Mouse (Mus musculus): ENCODE data around the gene Stat6. TPM values are rescaled to one million over a fixed set of nuclear protein-coding genes. Genes with fewer than 3 reads are reported as not detected.

Gene Stat6
- polyA plus RNA-seq, 1 experiment from 2014 or later, result 13.0 TPM

GRCm38 (mm10) chr10:127632668-127633271 is 10.0 kb upstream of the Stat6 start:
- no peak overlapping the region for H3K9ac ChIP-seq (replicated peaks)
- no peak overlapping the region for H3K4me3 ChIP-seq (ENCODE audit: low read depth, low read length)
- H3K36me3 ChIP-seq (replicated peaks; ENCODE audit: insufficient read depth, low read length), result no peaks in the 10 kb centered on the region
- H3K27ac ChIP-seq (ENCODE audit: low read depth), result peak overlapping the region; percentile 75
- DNase-seq (no peak), ATAC-seq (peak; percentile 74)
- peaks cover 23% of the 10 kb centered on the region for H3K4me1 ChIP-seq (ENCODE audit: insufficient read depth)
- no peak for TF ChIP-seq CTCF (IDR thresholded peaks at IDR 0.05; ENCODE audit: low read depth)
- TF ChIP-seq EP300 (IDR thresholded peaks at IDR 0.05; ENCODE audit: low read depth), result no peak
- H3K27me3 ChIP-seq (ENCODE audit: insufficient read depth, low read length), result no peaks in the 10 kb centered on the region
- H3K9me3 ChIP-seq (ENCODE audit: low read length), result no peaks in the 10 kb centered on the region
- 53% methylated on average over 7 of the region's 7 CpGs for WGBS (ENCODE audit: insufficient replicate concordance)
- 0 out of 2 replicates have a peak overlapping the region, but pooled peaks have one; percentile 3 for H3K4me2 ChIP-seq (ENCODE audit: low read depth, low read length)

- Histone ChIP-seq H3K27me3 (ENCODE audit: insufficient read depth, low read length) (no peaks in the 10 kb centered on the region), H3K4me1 (ENCODE audit: insufficient read depth) (peaks cover 18% of the 10 kb centered on the region), H3K9me3 (ENCODE audit: low read length) (no peaks in the 10 kb centered on the region), H3K4me2 (ENCODE audit: low read depth, low read length) (no peak overlapping the region), H3K36me3 (replicated peaks; ENCODE audit: insufficient read depth, low read length) (no peaks in the 10 kb centered on the region), H3K9ac (replicated peaks) (no peak overlapping the region), H3K27ac (ENCODE audit: low read depth) (no peak overlapping the region), H3K4me3 (ENCODE audit: low read depth, low read length) (no peak overlapping the region)
- no peak for DNase-seq
- WGBS (ENCODE audit: insufficient replicate concordance), result 62% methylated on average over 5 of the region's 5 CpGs
- no peak for TF ChIP-seq EP300 (IDR thresholded peaks at IDR 0.05; ENCODE audit: low read depth)
- TF ChIP-seq CTCF (IDR thresholded peaks at IDR 0.05; ENCODE audit: low read depth), result no peak
- no peak for ATAC-seq
These were observed 2.4 kb upstream of the Stat6 start for GRCm38 (mm10) chr10:127640421-127640820.

- peak; percentile 92 for DNase-seq
- 1% methylated on average over 19 of the region's 19 CpGs for WGBS (ENCODE audit: insufficient replicate concordance)
- peak; percentile 66 for ATAC-seq
- TF ChIP-seq EP300 (IDR thresholded peaks at IDR 0.05; ENCODE audit: low read depth), result no peak
- peak; percentile 98 for TF ChIP-seq CTCF (IDR thresholded peaks at IDR 0.05; ENCODE audit: low read depth)
- peaks cover 18% of the 10 kb centered on the region for H3K4me1 ChIP-seq (ENCODE audit: insufficient read depth)
- H3K9me3 ChIP-seq (ENCODE audit: low read length), result no peaks in the 10 kb centered on the region
- peak overlapping the region; percentile 89 for H3K4me2 ChIP-seq (ENCODE audit: low read depth, low read length)
- H3K9ac ChIP-seq (replicated peaks), result peak overlapping the region; percentile 94
- H3K27me3 ChIP-seq (ENCODE audit: insufficient read depth, low read length), result no peaks in the 10 kb centered on the region
- H3K4me3 ChIP-seq (ENCODE audit: low read depth, low read length), result peak overlapping the region; percentile 78
- H3K36me3 ChIP-seq (replicated peaks; ENCODE audit: insufficient read depth, low read length), result no peaks in the 10 kb centered on the region; the same call in 1 of the 2 replicates
- peak overlapping the region; percentile 98 for H3K27ac ChIP-seq (ENCODE audit: low read depth)
These were observed 670 bp upstream of the Stat6 start for GRCm38 (mm10) chr10:127641861-127642771.

DNA sequence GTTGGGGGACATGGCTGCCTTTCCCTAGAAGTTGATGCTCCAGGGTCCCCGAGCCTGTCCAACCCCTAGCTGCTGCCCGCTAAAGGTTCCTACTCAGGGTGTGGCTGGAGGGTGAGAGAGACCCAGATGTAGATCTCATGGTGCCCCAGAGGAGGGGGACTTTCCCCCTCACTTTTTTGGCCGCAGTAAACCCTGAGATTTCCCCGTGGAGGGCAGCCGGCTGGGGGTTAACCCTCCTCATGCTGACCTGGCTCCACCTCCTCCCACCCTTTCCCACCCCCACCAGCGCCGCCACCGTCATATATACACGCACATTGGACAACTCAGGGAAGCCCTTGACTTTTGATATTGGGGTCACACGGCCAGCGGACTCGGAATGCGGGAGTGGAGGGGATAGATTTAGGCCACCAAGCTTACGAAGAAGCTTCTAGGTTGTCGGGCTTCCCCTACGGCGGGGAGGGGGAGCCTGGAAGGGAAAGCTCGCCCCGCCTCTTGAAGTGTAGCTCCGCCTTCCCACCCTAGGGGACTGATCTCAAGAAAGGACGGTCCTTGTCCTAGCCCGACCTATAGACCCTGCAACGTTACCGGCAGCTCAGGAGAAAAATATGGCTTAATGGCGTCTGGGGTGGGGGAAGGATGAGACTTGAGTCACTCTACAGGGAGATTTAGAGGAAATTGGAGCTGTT is 910 bp downstream of the Stat6 start:
- peak overlapping the region; percentile 94 for H3K9ac ChIP-seq (replicated peaks)

GRCm38 (mm10) chr10:127645791-127646190 is 3.0 kb downstream of the Stat6 start:
- H3K27me3 ChIP-seq (ENCODE audit: insufficient read depth, low read length), result no peaks in the 10 kb centered on the region
- WGBS (ENCODE audit: insufficient replicate concordance), result 65% methylated on average over 2 of the region's 2 CpGs
- no peak overlapping the region for H3K4me2 ChIP-seq (ENCODE audit: low read depth, low read length)
- H3K9me3 ChIP-seq (ENCODE audit: low read length), result no peaks in the 10 kb centered on the region
- H3K36me3 ChIP-seq (replicated peaks; ENCODE audit: insufficient read depth, low read length), result peaks cover 21% of the 10 kb centered on the region
- no peak for ATAC-seq
- H3K27ac ChIP-seq (ENCODE audit: low read depth), result no peak overlapping the region
- TF ChIP-seq CTCF (IDR thresholded peaks at IDR 0.05; ENCODE audit: low read depth) (no peak), EP300 (IDR thresholded peaks at IDR 0.05; ENCODE audit: low read depth) (no peak)
- no peak for DNase-seq
- H3K4me3 ChIP-seq (ENCODE audit: low read depth, low read length), result no peak overlapping the region
- H3K4me1 ChIP-seq (ENCODE audit: insufficient read depth), result peaks cover 18% of the 10 kb centered on the region
- no peak overlapping the region for H3K9ac ChIP-seq (replicated peaks)

More for the DNA sequence above, 910 bp downstream of the Stat6 start:
- Histone ChIP-seq H3K27me3 (ENCODE audit: insufficient read depth, low read length) (no peaks in the 10 kb centered on the region), H3K4me2 (ENCODE audit: low read depth, low read length) (peak overlapping the region; percentile 89), H3K4me3 (ENCODE audit: low read depth, low read length) (peak overlapping the region; percentile 78), H3K36me3 (replicated peaks; ENCODE audit: insufficient read depth, low read length) (peaks cover 12% of the 10 kb centered on the region), H3K27ac (ENCODE audit: low read depth) (peak overlapping the region; percentile 98), H3K4me1 (ENCODE audit: insufficient read depth) (peaks cover 18% of the 10 kb centered on the region), H3K9me3 (ENCODE audit: low read length) (no peaks in the 10 kb centered on the region)
- no peak for TF ChIP-seq EP300 (IDR thresholded peaks at IDR 0.05; ENCODE audit: low read depth)
- no peak for TF ChIP-seq CTCF (IDR thresholded peaks at IDR 0.05; ENCODE audit: low read depth)
- ATAC-seq (peak; percentile 35), DNase-seq (peak; percentile 83)
- under 1% methylated on average over 25 of the region's 25 CpGs for WGBS (ENCODE audit: insufficient replicate concordance)

Measured in liver, postnatal 0 days (tissue).